7 mouse cellular contexts compared by ENCODE assay signal in genomic region chr17:28232475-28233060, GRCm38 (mm10). TPM values are rescaled to one million over a fixed set of nuclear protein-coding genes. Genes with fewer than 3 reads are reported as not detected.
DNase-seq lines count a peak whose midpoint lies in the region; ATAC-seq lines count a peak whose summit lies in the region.

Gene Ppard (plus strand): TSS chr17:28232700.

- H3K27me3 ChIP-seq in embryonic facial prominence, embryonic 11.5 days (ENCODE audit: control insufficient read depth, insufficient read depth, low read length) = no peaks in the 10 kb centered on the region
- H3K27me3 ChIP-seq in limb, embryonic 11.5 days (ENCODE audit: control insufficient read depth, insufficient read depth, low read length) = no peaks in the 10 kb centered on the region
- no peaks in the 10 kb centered on the region for H3K27me3 ChIP-seq in midbrain, embryonic 14.5 days (ENCODE audit: control insufficient read depth, insufficient read depth, low read length)

- peak within 1 kb of the TSS; percentile 75 for H3K4me2 ChIP-seq in embryonic facial prominence, embryonic 11.5 days (ENCODE audit: low read depth, low read length)
- H3K4me2 ChIP-seq in limb, embryonic 11.5 days (ENCODE audit: low read depth, severe bottlenecking) = peak within 1 kb of the TSS; percentile 67
- H3K4me2 ChIP-seq in midbrain, embryonic 14.5 days (ENCODE audit: low read length) = peak within 1 kb of the TSS; percentile 92

- no peaks in the 10 kb centered on the region for H3K9me3 ChIP-seq in embryonic facial prominence, embryonic 11.5 days (replicated peaks; ENCODE audit: control insufficient read depth, low read length)
- no peaks in the 10 kb centered on the region for H3K9me3 ChIP-seq in limb, embryonic 11.5 days (ENCODE audit: control insufficient read depth, low read length)
- no peaks in the 10 kb centered on the region for H3K9me3 ChIP-seq in midbrain, embryonic 14.5 days (ENCODE audit: control insufficient read depth, low read length)

- 0 out of 2 replicates have a peak within 1 kb of the TSS, but pooled peaks have one; percentile 35 for H3K27ac ChIP-seq in embryonic facial prominence, embryonic 11.5 days (replicated peaks; ENCODE audit: low read depth, low read length)
- H3K27ac ChIP-seq in limb, embryonic 11.5 days (replicated peaks; ENCODE audit: low read depth, low read length) = peak within 1 kb of the TSS; percentile 59; the same call in 1 of the 2 replicates
- H3K27ac ChIP-seq in midbrain, embryonic 14.5 days (replicated peaks; ENCODE audit: low read depth, low read length) = peak within 1 kb of the TSS; percentile 70

- peak within 1 kb of the TSS; percentile 87 for H3K9ac ChIP-seq in embryonic facial prominence, embryonic 11.5 days (replicated peaks; ENCODE audit: low read length)
- H3K9ac ChIP-seq in limb, embryonic 11.5 days (ENCODE audit: low read length) = peak within 1 kb of the TSS; percentile 88
- peak within 1 kb of the TSS; percentile 75 for H3K9ac ChIP-seq in midbrain, embryonic 14.5 days (replicated peaks; ENCODE audit: low read length)

- WGBS in embryonic facial prominence, embryonic 11.5 days = under 1% methylated on average over 57 of the region's 57 CpGs
- under 1% methylated on average over 55 of the region's 57 CpGs for WGBS in limb, embryonic 11.5 days
- under 1% methylated on average over 56 of the region's 57 CpGs for WGBS in midbrain, embryonic 14.5 days

- H3K4me1 ChIP-seq in embryonic facial prominence, embryonic 11.5 days (ENCODE audit: control insufficient read depth, insufficient read depth, low read length) = no peaks in the 10 kb centered on the region
- peaks cover 9% of the 10 kb centered on the region for H3K4me1 ChIP-seq in limb, embryonic 11.5 days (ENCODE audit: control insufficient read depth, insufficient read depth, low read length)
- H3K4me1 ChIP-seq in midbrain, embryonic 14.5 days (ENCODE audit: control insufficient read depth, insufficient read depth, low read length) = peaks cover 7% of the 10 kb centered on the region; the same call in 1 of the 2 replicates

- H3K36me3 ChIP-seq in embryonic facial prominence, embryonic 11.5 days (replicated peaks; ENCODE audit: control insufficient read depth, insufficient read depth, low read depth, low read length) = no peaks in the 10 kb centered on the region; the same call in 1 of the 2 replicates
- H3K36me3 ChIP-seq in limb, embryonic 11.5 days (ENCODE audit: control insufficient read depth, insufficient read depth, low read length) = no peaks in the 10 kb centered on the region; the same call in 1 of the 2 replicates
- H3K36me3 ChIP-seq in midbrain, embryonic 14.5 days (ENCODE audit: control insufficient read depth, insufficient read depth, low read length) = no peaks in the 10 kb centered on the region

- peak within 1 kb of the TSS; percentile 79 for H3K4me3 ChIP-seq in embryonic facial prominence, embryonic 11.5 days (ENCODE audit: low read depth, low read length)
- peak within 1 kb of the TSS; percentile 86 for H3K4me3 ChIP-seq in limb, embryonic 11.5 days (ENCODE audit: low read depth, low read length)
- peak within 1 kb of the TSS; percentile 69 for H3K4me3 ChIP-seq in midbrain, embryonic 14.5 days (replicated peaks; ENCODE audit: low read depth, low read length)

- peak; percentile 99 for DNase-seq in adrenal gland, postnatal 14 days
- peak; percentile 98 for DNase-seq in embryonic facial prominence, embryonic 11.5 days (ENCODE audit: low spot score)
- peak; percentile 100 for DNase-seq in heart, adult 11 months
- DNase-seq in kidney, adult 18-20 months = peak; percentile 98
- peak; percentile 100 for DNase-seq in limb, embryonic 11.5 days (ENCODE audit: low spot score)
- peak; percentile 98 for DNase-seq in midbrain, embryonic 14.5 days
- peak; percentile 96 to 98 for DNase-seq in spleen, adult 18-20 months

- ATAC-seq in embryonic facial prominence, embryonic 11.5 days (replicated peaks; ENCODE audit: insufficient number of reproducible peaks, low FRiP score, low TSS enrichment, low read depth) = peak; percentile 76
- ATAC-seq in limb, embryonic 11.5 days (ENCODE audit: insufficient number of reproducible peaks, low FRiP score, low TSS enrichment, low read depth) = peak; percentile 93
- ATAC-seq in midbrain, embryonic 14.5 days (ENCODE audit: low FRiP score, low TSS enrichment) = peak; percentile 92

RNA-seq across cellular contexts. Expression of gene Ppard, which starts in this region (rescaled TPM):
- 36.1 and 39.8 TPM in 2 replicates for total RNA-seq in adrenal gland, postnatal 14 days (2021)
- polyA plus RNA-seq in embryonic facial prominence, embryonic 11.5 days (2014; fragmentation: Nextera tagmentation; extraction: Ambion mirVana) = 1.9 and 2.0 TPM in 2 replicates
- polyA plus RNA-seq in limb, embryonic 11.5 days (2014; fragmentation: Nextera tagmentation; extraction: Ambion mirVana) = 2.3 and 2.7 TPM in 2 replicates
- polyA plus RNA-seq in midbrain, embryonic 14.5 days (2014; fragmentation: Nextera tagmentation; extraction: Ambion mirVana) = 1.2 and 1.5 TPM in 2 replicates

Comparison
In these comparisons a context has a peak if more than half of its experiments do, and no peak if none do; other contexts are left out.
1. Peak in every context shown above with its lines: DNase-seq, ATAC-seq, H3K4me3 ChIP-seq and H3K27ac ChIP-seq.